Mouse (Mus musculus) limb, embryonic 14.5 days (tissue): ENCODE results near the gene Nup188. TPM values are rescaled to one million over a fixed set of nuclear protein-coding genes. Genes with fewer than 3 reads are reported as not detected.

ENCODE experiments used
- ATAC-seq: fragments of 200-750 bp; cut with Nextera tagmentation; 2 replicates; pipeline ENCODE4 v1.8.0; 2017; ENCODE audit warnings: low read depth, moderate number of reproducible peaks, moderate TSS enrichment; ENCODE audit not compliant: low FRiP score
- DNase-seq: peaks from one replicate; pipeline ENCODE4 v3.0.0-alpha.2; 2015; ENCODE audit warnings: low spot score
- H3K27ac ChIP-seq: fragments of 300-500 bp; sonication (generic); replicated peaks from 2 replicates; pipeline ENCODE4 v1.5.1; 2014; ENCODE audit warnings: low read depth, mild to moderate bottlenecking, low read length, moderate library complexity, mixed read lengths
- H3K27me3 ChIP-seq: fragments of 300-500 bp; sonication (generic); 2 replicates; pipeline ENCODE4 v1.6.1; 2014; ENCODE audit warnings: low read length, mixed read lengths; ENCODE audit not compliant: control insufficient read depth, insufficient read depth
- H3K36me3 ChIP-seq: fragments of 300-500 bp; sonication (generic); 2 replicates; pipeline ENCODE4 v1.6.1; 2014; ENCODE audit warnings: mild to moderate bottlenecking, low read length, moderate library complexity, mixed read lengths; ENCODE audit not compliant: control insufficient read depth, insufficient read depth
- H3K4me1 ChIP-seq: fragments of 300-500 bp; sonication (generic); 2 replicates; pipeline ENCODE4 v1.6.1; 2014; ENCODE audit warnings: antibody characterized with exemption, low read length, mixed read lengths; ENCODE audit not compliant: control insufficient read depth, insufficient read depth
- H3K4me2 ChIP-seq: fragments of 300-500 bp; sonication (generic); replicated peaks from 2 replicates; pipeline ENCODE4 v1.6.1; 2014; ENCODE audit warnings: low read depth, mild to moderate bottlenecking, low read length, moderate library complexity; ENCODE audit not compliant: severe bottlenecking
- H3K4me3 ChIP-seq: fragments of 300-500 bp; sonication (generic); replicated peaks from 2 replicates; pipeline ENCODE4 v1.5.1; 2014; ENCODE audit warnings: low read length
- H3K9ac ChIP-seq: fragments of 300-500 bp; sonication (generic); 2 replicates; pipeline ENCODE4 v1.6.1; 2014; ENCODE audit warnings: mild to moderate bottlenecking, low read depth, low read length, moderate library complexity; ENCODE audit not compliant: severe bottlenecking
- H3K9me3 ChIP-seq: fragments of 300-500 bp; sonication (generic); 2 replicates; pipeline ENCODE4 v1.6.1; 2016; ENCODE audit warnings: low read length; ENCODE audit not compliant: control insufficient read depth
- POLR2A ChIP-seq: fragments of 200-500 bp; IDR thresholded peaks from 2 replicates; pipeline ENCODE4 v1.8.0; 2012; ENCODE audit warnings: inconsistent platforms, mild to moderate bottlenecking, moderate library complexity, borderline replicate concordance; ENCODE audit not compliant: insufficient read depth, insufficient read length; ENCODE audit errors: extremely low read depth
- WGBS: fragments of 180-500 bp; shearing (Covaris S2); extraction: QIAGEN DNeasy Blood & Tissue Kit; methylation state at CpG from one replicate; pipeline ENCODE4 v1.1.7; 2014; 5-methylcytosine and 5-hydroxymethylcytosine counted together
- polyA plus RNA-seq, 2 experiments: library from polyadenylated mRNA; depleted of rRNA in 1 of 2; stranded (reverse) in 1 of 2; unstranded in 1 of 2; fragments of >200 nt; fragmentation: Nextera tagmentation in 1 of 2; extraction: Ambion mirVana in 1 of 2; gene quantifications; 2 replicates each; pipeline versions ENCODE4 v1.2.1 to v1.2.3; 2012 to 2014

The Nup188 gene
- polyA plus RNA-seq, 2 experiments: 39.8 to 55.6 TPM

- H3K36me3 ChIP-seq: peaks cover 85% of the 10 kb centered on the region
- DNase-seq (no peak), ATAC-seq (no peak)
- no peak overlapping the region for H3K27ac ChIP-seq
- H3K27me3 ChIP-seq: no peaks in the 10 kb centered on the region
- WGBS: 96% methylated on average over 8 of the region's 8 CpGs
- H3K4me2 ChIP-seq: no peak overlapping the region
- H3K4me3 ChIP-seq: no peak overlapping the region
- no peak overlapping the region for H3K9ac ChIP-seq
- no peaks in the 10 kb centered on the region for H3K9me3 ChIP-seq
- TF ChIP-seq POLR2A: no peak
- H3K4me1 ChIP-seq: no peaks in the 10 kb centered on the region
Observed at GRCm38 (mm10) chr2:30371544-30371943, 85.3 kb downstream of the Nup188 start.

- Histone ChIP-seq H3K36me3 (peaks cover 88% of the 10 kb centered on the region), H3K9me3 (no peaks in the 10 kb centered on the region), H3K27ac (no peak overlapping the region), H3K27me3 (no peaks in the 10 kb centered on the region), H3K9ac (no peak overlapping the region), H3K4me3 (no peak overlapping the region), H3K4me2 (no peak overlapping the region), H3K4me1 (no peaks in the 10 kb centered on the region)
- 95% methylated on average over 5 of the region's 5 CpGs for WGBS
- DNase-seq (no peak), ATAC-seq (no peak)
- no peak for TF ChIP-seq POLR2A
Observed at GRCm38 (mm10) chr2:30372726-30373125, 86.5 kb downstream of the Nup188 start.

- TF ChIP-seq POLR2A: no peak
Observed at GRCm38 (mm10) chr2:30375893-30376292, 89.7 kb downstream of the Nup188 start.

GRCm38 (mm10) chr2:30377721-30378120 lies 91.5 kb downstream of the Nup188 start:
- no peaks in the 10 kb centered on the region for H3K9me3 ChIP-seq
- H3K27ac ChIP-seq: no peak overlapping the region
- H3K4me2 ChIP-seq: no peak overlapping the region
- ATAC-seq (no peak), DNase-seq (no peak)
- peaks cover 86% of the 10 kb centered on the region for H3K36me3 ChIP-seq
- 74% methylated on average over 5 of the region's 5 CpGs for WGBS
- no peak for TF ChIP-seq POLR2A
- H3K4me3 ChIP-seq: no peak overlapping the region
- H3K27me3 ChIP-seq: no peaks in the 10 kb centered on the region
- no peak overlapping the region for H3K9ac ChIP-seq
- no peaks in the 10 kb centered on the region for H3K4me1 ChIP-seq

More at GRCm38 (mm10) chr2:30375893-30376292, 89.7 kb downstream of the Nup188 start:
- WGBS: 91% methylated on average over 10 of the region's 10 CpGs
- Histone ChIP-seq H3K27ac (no peak overlapping the region), H3K4me2 (no peak overlapping the region), H3K4me3 (no peak overlapping the region), H3K4me1 (no peaks in the 10 kb centered on the region), H3K9ac (no peak overlapping the region), H3K27me3 (no peaks in the 10 kb centered on the region), H3K9me3 (no peaks in the 10 kb centered on the region), H3K36me3 (peaks cover 86% of the 10 kb centered on the region)
- no peak for DNase-seq
- ATAC-seq: no peak

GRCm38 (mm10) chr2:30379307-30379706 lies 93.1 kb downstream of the Nup188 start:
- Histone ChIP-seq H3K4me2 (no peak overlapping the region), H3K9me3 (no peaks in the 10 kb centered on the region), H3K27me3 (no peaks in the 10 kb centered on the region), H3K36me3 (peaks cover 86% of the 10 kb centered on the region), H3K4me3 (no peak overlapping the region), H3K9ac (no peak overlapping the region), H3K4me1 (no peaks in the 10 kb centered on the region), H3K27ac (no peak overlapping the region)
- no peak for TF ChIP-seq POLR2A
- DNase-seq (no peak), ATAC-seq (no peak)
- 90% methylated on average over 7 of the region's 7 CpGs for WGBS

- Histone ChIP-seq H3K4me3 (no peak overlapping the region), H3K4me1 (no peaks in the 10 kb centered on the region), H3K9me3 (no peaks in the 10 kb centered on the region), H3K4me2 (no peak overlapping the region), H3K9ac (no peak overlapping the region), H3K27me3 (no peaks in the 10 kb centered on the region), H3K36me3 (peaks cover 78% of the 10 kb centered on the region), H3K27ac (no peak overlapping the region)
- 90% methylated on average over 10 of the region's 10 CpGs for WGBS
- no peak for ATAC-seq
- TF ChIP-seq POLR2A: no peak
- DNase-seq: no peak
Observed at GRCm38 (mm10) chr2:30380564-30381376, 94.6 kb downstream of the Nup188 start.
